Mouse (Mus musculus) liver, postnatal 0 days (tissue): Measurements from ENCODE around the gene Luzp1.

ENCODE experiments used
- CTCF ChIP-seq: sonication (generic); IDR thresholded peaks from 2 replicates; pipeline ENCODE4 v1.5.1; 2016; ENCODE audit warnings: antibody characterized with exemption, low read depth
- EP300 ChIP-seq: IDR thresholded peaks from 2 replicates; pipeline ENCODE4 v1.6.1; 2016; ENCODE audit warnings: antibody characterized with exemption, low read depth, mild to moderate bottlenecking

DNA sequence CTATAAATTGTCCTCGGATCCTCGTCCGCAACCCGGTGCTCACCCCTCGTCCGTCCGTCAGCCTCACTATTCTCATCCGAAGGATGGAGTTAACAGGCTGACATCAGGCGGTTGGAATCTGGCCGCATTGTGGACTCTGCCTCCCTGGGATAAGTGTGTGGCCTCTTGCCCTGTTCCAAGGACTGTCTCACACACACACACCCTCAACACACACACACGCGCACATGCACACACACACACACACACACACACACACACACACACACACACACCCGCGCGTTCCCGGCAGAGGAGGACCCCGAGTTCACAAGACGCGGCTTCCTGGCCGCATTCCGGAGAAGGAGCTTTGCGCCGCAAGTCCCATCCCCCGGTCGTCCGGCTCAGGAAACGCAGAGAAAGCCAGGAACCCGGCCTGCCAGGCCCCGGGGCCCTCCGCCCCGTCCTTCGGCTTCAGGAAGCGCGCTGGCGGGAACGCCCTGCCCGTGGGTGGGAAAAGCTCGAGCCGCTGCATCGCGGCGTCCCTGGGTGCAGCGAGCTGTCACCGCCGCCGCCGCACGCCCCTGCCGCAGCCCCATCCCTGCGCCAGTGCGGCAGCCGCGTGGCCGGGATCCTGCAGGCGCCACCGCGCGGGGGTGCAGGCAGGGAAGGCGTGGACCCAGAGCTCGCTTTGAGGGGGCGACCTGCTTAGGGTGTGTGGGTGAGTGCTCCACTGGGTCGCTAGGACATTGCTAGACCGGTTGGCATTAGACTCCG, 7.3 kb upstream of the Luzp1 start, which contains the start of gene 6030445D17Rik:
- no peak for TF ChIP-seq CTCF
- no peak for TF ChIP-seq EP300
